Mouse (Mus musculus): ENCODE measurements around the gene Nol12.

DNA sequence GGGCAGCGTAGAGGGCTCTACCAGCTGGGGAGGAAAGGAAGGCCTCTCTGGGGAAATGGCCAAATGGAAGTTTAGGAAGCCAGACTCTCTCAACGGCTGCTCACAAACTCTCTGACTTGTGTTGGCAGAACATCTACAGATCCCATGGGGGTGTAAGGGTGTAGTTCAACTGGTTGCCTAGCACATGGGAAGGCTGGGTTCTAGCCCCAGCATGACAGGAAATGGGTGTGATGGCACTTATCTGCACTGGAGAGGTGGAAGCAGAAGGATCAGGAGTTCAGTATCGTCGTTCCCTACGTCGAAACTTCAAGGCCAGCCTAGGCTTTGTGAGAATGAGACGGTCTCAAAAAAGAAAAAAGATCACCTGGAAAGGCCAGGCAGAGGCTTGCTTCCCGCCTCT, 25.8 kb upstream of the Nol12 start:
- TF ChIP-seq POLR2A (IDR thresholded peaks at IDR 0.05; ENCODE audit: borderline replicate concordance, extremely low read depth, insufficient read depth, insufficient read length, poor library complexity, severe bottlenecking) (no peak), CTCF (IDR thresholded peaks at IDR 0.05; ENCODE audit: borderline replicate concordance, extremely low read depth, insufficient read depth, insufficient read length) (no peak)
